Mouse (Mus musculus) bone marrow, adult 2 months (tissue): ENCODE measurements around the gene Sec22c. TPM values are rescaled to one million over a fixed set of nuclear protein-coding genes. Genes with fewer than 3 reads are reported as not detected.
A peak's percentile ranks its signal among the peaks of the same experiment; 100 is the strongest.

Experiments
- H3K27ac ChIP-seq: fragments of 200-500 bp; 2 replicates; pipeline ENCODE4 v1.5.1; 2012; ENCODE audit warnings: low read depth, mild to moderate bottlenecking, control low read depth, inconsistent platforms, low read length; ENCODE audit not compliant: control insufficient read depth, poor library complexity, insufficient read depth
- H3K4me1 ChIP-seq: fragments of 200-500 bp; 2 replicates; pipeline ENCODE4 v1.6.1; 2011; ENCODE audit warnings: low read length; ENCODE audit not compliant: control insufficient read depth, insufficient read depth
- H3K4me3 ChIP-seq: fragments of 200-500 bp; replicated peaks from 2 replicates; pipeline ENCODE3; 2011; ENCODE audit warnings: mild to moderate bottlenecking, low read depth, low read length, control low read depth; ENCODE audit not compliant: control insufficient read depth
- CTCF ChIP-seq: fragments of 200-500 bp; IDR thresholded peaks from 2 replicates; pipeline ENCODE4 v1.5.1; 2011; ENCODE audit warnings: low read length, control low read depth; ENCODE audit not compliant: control insufficient read depth, insufficient read depth
- POLR2A ChIP-seq: fragments of 200-500 bp; IDR thresholded peaks from 2 replicates; pipeline ENCODE4 v1.6.1; 2011; ENCODE audit warnings: low read depth, mild to moderate bottlenecking, control low read depth, low read length, borderline replicate concordance; ENCODE audit not compliant: control insufficient read depth
- WGBS: fragments of 180-500 bp; shearing (Covaris S2); methylation state at CpG from one replicate; pipeline ENCODE4 v1.1.7; 2018; 5-methylcytosine and 5-hydroxymethylcytosine counted together
- polyA plus RNA-seq: library from polyadenylated mRNA; stranded (reverse); fragments of >200 nt; gene quantifications from 2 replicates; pipeline ENCODE4 v1.2.4, GENCODE M21; 2011; ENCODE audit warnings: low replicate concordance; ENCODE audit not compliant: missing spikeins, insufficient read depth, insufficient read length

Sec22c gene
- polyA plus RNA-seq, 1 experiment: 8.3 TPM

GRCm38 (mm10) chr9:121682037-121682680 lies 23.1 kb downstream of the Sec22c start:
- H3K4me1 ChIP-seq: peaks cover 8% of the 10 kb centered on the region
- H3K4me3 ChIP-seq: no peak overlapping the region
- 40% methylated on average over 18 of the region's 18 CpGs for WGBS
- H3K27ac ChIP-seq: no peak overlapping the region
- TF ChIP-seq POLR2A: no peak
- TF ChIP-seq CTCF: no peak

GRCm38 (mm10) chr9:121681191-121681590 lies 24.1 kb downstream of the Sec22c start:
- Histone ChIP-seq H3K4me1 (peaks cover 12% of the 10 kb centered on the region), H3K27ac (no peak overlapping the region), H3K4me3 (no peak overlapping the region)
- TF ChIP-seq CTCF (no peak), POLR2A (no peak)
- WGBS: 57% methylated on average over 8 of the region's 8 CpGs

GRCm38 (mm10) chr9:121679549-121679948 lies 25.7 kb downstream of the Sec22c start:
- Histone ChIP-seq H3K4me3 (no peak overlapping the region), H3K4me1 (peaks cover 10% of the 10 kb centered on the region), H3K27ac (no peak overlapping the region)
- TF ChIP-seq POLR2A (no peak), CTCF (peak; percentile 80)
- 32% methylated on average over 6 of the region's 6 CpGs for WGBS

- TF ChIP-seq CTCF: no peak
- no peak for TF ChIP-seq POLR2A
- WGBS: 22% methylated on average over 8 of the region's 8 CpGs
- Histone ChIP-seq H3K27ac (peak overlapping the region; percentile 20; the same call in 1 of the 2 replicates), H3K4me3 (no peak overlapping the region), H3K4me1 (peaks cover 15% of the 10 kb centered on the region)
Observed at GRCm38 (mm10) chr9:121677476-121677875, 27.8 kb downstream of the Sec22c start.

- H3K27ac ChIP-seq: peak overlapping the region; percentile 20
- H3K4me3 ChIP-seq: peak overlapping the region; percentile 22
- TF ChIP-seq POLR2A: no peak
- no peak for TF ChIP-seq CTCF
- peaks cover 15% of the 10 kb centered on the region for H3K4me1 ChIP-seq
- WGBS: 3% methylated on average over 4 of the region's 4 CpGs
Observed at GRCm38 (mm10) chr9:121677069-121677468, 28.2 kb downstream of the Sec22c start.

- WGBS: 47% methylated on average over 2 of the region's 2 CpGs
- TF ChIP-seq POLR2A: no peak
- no peak for TF ChIP-seq CTCF
- peak overlapping the region; percentile 70 for H3K27ac ChIP-seq
- H3K4me1 ChIP-seq: peaks cover 17% of the 10 kb centered on the region
- H3K4me3 ChIP-seq: peak overlapping the region; percentile 48
Observed at GRCm38 (mm10) chr9:121675556-121675955, 29.7 kb downstream of the Sec22c start.

GRCm38 (mm10) chr9:121675011-121675410 lies 30.3 kb downstream of the Sec22c start:
- peak overlapping the region; percentile 42 for H3K4me3 ChIP-seq
- WGBS: 19% methylated on average over 9 of the region's 9 CpGs
- H3K27ac ChIP-seq: peak overlapping the region; percentile 70
- no peak for TF ChIP-seq CTCF
- peak; percentile 54; the same call in 1 of the 2 replicates for TF ChIP-seq POLR2A
- peaks cover 17% of the 10 kb centered on the region for H3K4me1 ChIP-seq

GRCm38 (mm10) chr9:121673716-121674115 lies 31.6 kb downstream of the Sec22c start:
- H3K27ac ChIP-seq: no peak overlapping the region
- WGBS: 75% methylated on average over 5 of the region's 5 CpGs
- TF ChIP-seq CTCF: no peak
- no peak for TF ChIP-seq POLR2A
- peaks cover 19% of the 10 kb centered on the region for H3K4me1 ChIP-seq
- H3K4me3 ChIP-seq: no peak overlapping the region
